Mouse (Mus musculus): ENCODE measurements around the gene Tab1. TPM values are rescaled to one million over a fixed set of nuclear protein-coding genes. Genes with fewer than 3 reads are reported as not detected.

Tab1 gene
- 31.5 and 33.5 TPM in 2 replicates for polyA plus RNA-seq (2015; fragmentation: Nextera tagmentation; extraction: Ambion mirVana)

GRCm38 (mm10) chr15:80132993-80133586 lies at the start of gene Tab1:
Gene Tab1 (plus strand): TSS chr15:80133127.
- ATAC-seq (ENCODE audit: low read depth): peak; percentile 97
- Histone ChIP-seq H3K27ac (ENCODE audit: low read length) (peak within 1 kb of the TSS; percentile 99), H3K4me3 (ENCODE audit: low read length) (peak within 1 kb of the TSS; percentile 66), H3K9me3 (ENCODE audit: control insufficient read depth, low read length) (no peaks in the 10 kb centered on the region), H3K4me2 (ENCODE audit: low read depth, low read length) (peak within 1 kb of the TSS; percentile 79), H3K27me3 (ENCODE audit: control insufficient read depth, insufficient read depth, low read depth, low read length) (no peaks in the 10 kb centered on the region), H3K4me1 (replicated peaks; ENCODE audit: control insufficient read depth, insufficient read depth, low read length) (peaks cover 13% of the 10 kb centered on the region), H3K9ac (ENCODE audit: low read length) (peak within 1 kb of the TSS; percentile 84), H3K36me3 (ENCODE audit: control insufficient read depth, insufficient read depth, low read length) (no peaks in the 10 kb centered on the region)
- WGBS: 0% methylated on average over 48 of the region's 59 CpGs

GRCm38 (mm10) chr15:80083276-80083731 lies 49.6 kb upstream of the Tab1 start:
- H3K4me3 ChIP-seq (ENCODE audit: low read length): peak overlapping the region; percentile 82
- peaks cover 20% of the 10 kb centered on the region for H3K4me1 ChIP-seq (replicated peaks; ENCODE audit: control insufficient read depth, insufficient read depth, low read length)
- H3K9me3 ChIP-seq (ENCODE audit: control insufficient read depth, low read length): no peaks in the 10 kb centered on the region
- ATAC-seq (ENCODE audit: low read depth): peak; percentile 97
- peak overlapping the region; percentile 92 for H3K9ac ChIP-seq (ENCODE audit: low read length)
- WGBS: under 1% methylated on average over 30 of the region's 30 CpGs
- H3K4me2 ChIP-seq (ENCODE audit: low read depth, low read length): peak overlapping the region; percentile 91
- peak overlapping the region; percentile 97 for H3K27ac ChIP-seq (ENCODE audit: low read length)
- no peaks in the 10 kb centered on the region for H3K27me3 ChIP-seq (ENCODE audit: control insufficient read depth, insufficient read depth, low read depth, low read length)
- H3K36me3 ChIP-seq (ENCODE audit: control insufficient read depth, insufficient read depth, low read length): peaks cover 33% of the 10 kb centered on the region

DNA sequence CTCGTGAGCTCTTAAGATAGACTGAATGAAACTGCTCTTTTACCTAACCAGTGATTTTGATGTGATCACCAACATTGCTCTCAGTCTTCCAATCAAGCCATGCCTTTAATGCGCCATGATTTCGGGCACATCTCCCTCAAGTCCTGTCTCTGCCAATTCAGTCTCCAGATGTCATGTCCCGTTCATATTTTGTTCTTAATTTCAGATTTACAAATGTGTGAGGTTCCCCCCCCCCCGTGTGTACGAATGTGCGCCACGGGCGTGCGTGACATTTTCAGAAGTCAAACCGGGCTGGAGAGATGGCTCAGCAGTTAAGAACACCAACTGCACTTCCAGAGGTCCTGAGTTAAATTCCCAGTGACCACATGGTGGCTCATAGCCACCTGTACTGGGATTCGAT lies 49.2 kb upstream of the Tab1 start:
- no peaks in the 10 kb centered on the region for H3K9me3 ChIP-seq (ENCODE audit: control insufficient read depth, low read length)
- peak; percentile 19; the same call in 1 of the 2 replicates for ATAC-seq (ENCODE audit: low read depth)

DNA sequence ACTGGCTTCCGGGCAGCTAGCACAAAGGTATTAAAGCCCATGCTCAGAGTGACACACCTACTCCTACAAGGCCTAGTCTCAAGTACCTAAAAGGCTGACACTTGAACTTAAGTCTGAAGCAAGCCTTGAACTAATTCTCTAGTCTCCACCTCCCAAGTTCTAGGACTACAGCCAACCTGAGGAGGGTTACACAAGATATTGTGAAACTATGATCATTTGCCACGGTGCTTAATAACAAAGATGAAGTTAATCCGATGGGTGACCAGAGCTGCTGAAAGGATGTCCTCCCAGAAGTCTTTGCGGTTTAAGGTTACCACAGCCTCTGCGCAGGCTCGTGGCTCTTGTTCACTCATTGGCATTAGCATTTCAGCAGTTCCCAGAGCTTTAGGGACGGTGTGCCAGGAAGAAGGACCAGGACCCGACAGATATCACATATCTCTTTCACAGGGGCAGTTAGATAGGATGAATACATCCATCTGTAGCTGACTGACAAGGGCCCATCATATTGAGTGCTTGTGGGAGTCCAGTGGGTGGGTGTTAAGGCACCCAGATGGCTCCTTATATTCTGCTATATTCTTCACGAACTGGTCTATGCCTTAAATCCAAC lies 45.4 kb upstream of the Tab1 start:
- H3K4me1 ChIP-seq (replicated peaks; ENCODE audit: control insufficient read depth, insufficient read depth, low read length): no peaks in the 10 kb centered on the region; the same call in 1 of the 2 replicates
- no peaks in the 10 kb centered on the region for H3K36me3 ChIP-seq (ENCODE audit: control insufficient read depth, insufficient read depth, low read length)
- no peak overlapping the region for H3K9ac ChIP-seq (ENCODE audit: low read length)
- H3K27me3 ChIP-seq (ENCODE audit: control insufficient read depth, insufficient read depth, low read depth, low read length): peaks cover 29% of the 10 kb centered on the region
- 80% methylated on average over 9 of the region's 9 CpGs for WGBS
- H3K4me2 ChIP-seq (ENCODE audit: low read depth, low read length): no peak overlapping the region
- no peak for ATAC-seq (ENCODE audit: low read depth)
- no peak overlapping the region for H3K27ac ChIP-seq (ENCODE audit: low read length)
- H3K4me3 ChIP-seq (ENCODE audit: low read length): no peak overlapping the region
- H3K9me3 ChIP-seq (ENCODE audit: control insufficient read depth, low read length): no peaks in the 10 kb centered on the region

More for the DNA sequence above, 49.2 kb upstream of the Tab1 start:
- Histone ChIP-seq H3K4me3 (ENCODE audit: low read length) (peak overlapping the region; percentile 65), H3K27me3 (ENCODE audit: control insufficient read depth, insufficient read depth, low read depth, low read length) (no peaks in the 10 kb centered on the region), H3K9ac (ENCODE audit: low read length) (peak overlapping the region; percentile 70), H3K27ac (ENCODE audit: low read length) (peak overlapping the region; percentile 97), H3K4me1 (replicated peaks; ENCODE audit: control insufficient read depth, insufficient read depth, low read length) (peaks cover 20% of the 10 kb centered on the region), H3K36me3 (ENCODE audit: control insufficient read depth, insufficient read depth, low read length) (peaks cover 29% of the 10 kb centered on the region), H3K4me2 (ENCODE audit: low read depth, low read length) (peak overlapping the region; percentile 88)
- WGBS: 1% methylated on average over 12 of the region's 12 CpGs

GRCm38 (mm10) chr15:80088637-80089036 lies 44.3 kb upstream of the Tab1 start:
- Histone ChIP-seq H3K9ac (ENCODE audit: low read length) (no peak overlapping the region), H3K27ac (ENCODE audit: low read length) (no peak overlapping the region), H3K4me1 (replicated peaks; ENCODE audit: control insufficient read depth, insufficient read depth, low read length) (no peaks in the 10 kb centered on the region), H3K4me3 (ENCODE audit: low read length) (no peak overlapping the region), H3K27me3 (ENCODE audit: control insufficient read depth, insufficient read depth, low read depth, low read length) (peaks cover 34% of the 10 kb centered on the region), H3K36me3 (ENCODE audit: control insufficient read depth, insufficient read depth, low read length) (no peaks in the 10 kb centered on the region), H3K4me2 (ENCODE audit: low read depth, low read length) (no peak overlapping the region), H3K9me3 (ENCODE audit: control insufficient read depth, low read length) (no peaks in the 10 kb centered on the region)
- ATAC-seq (ENCODE audit: low read depth): peak; percentile 59; the same call in 1 of the 2 replicates
- WGBS: 25% methylated on average over 4 of the region's 4 CpGs

GRCm38 (mm10) chr15:80090155-80090554 lies 42.8 kb upstream of the Tab1 start:
- 65% methylated on average over 11 of the region's 11 CpGs for WGBS
- Histone ChIP-seq H3K27me3 (ENCODE audit: control insufficient read depth, insufficient read depth, low read depth, low read length) (peaks cover 34% of the 10 kb centered on the region), H3K36me3 (ENCODE audit: control insufficient read depth, insufficient read depth, low read length) (no peaks in the 10 kb centered on the region), H3K4me1 (replicated peaks; ENCODE audit: control insufficient read depth, insufficient read depth, low read length) (no peaks in the 10 kb centered on the region), H3K4me3 (ENCODE audit: low read length) (no peak overlapping the region), H3K9ac (ENCODE audit: low read length) (no peak overlapping the region), H3K4me2 (ENCODE audit: low read depth, low read length) (no peak overlapping the region), H3K9me3 (ENCODE audit: control insufficient read depth, low read length) (no peaks in the 10 kb centered on the region), H3K27ac (ENCODE audit: low read length) (no peak overlapping the region)
- ATAC-seq (ENCODE audit: low read depth): no peak

GRCm38 (mm10) chr15:80090741-80091120 lies 42.2 kb upstream of the Tab1 start:
- no peak overlapping the region for H3K27ac ChIP-seq (ENCODE audit: low read length)
- peak overlapping the region; percentile 80 for H3K4me2 ChIP-seq (ENCODE audit: low read depth, low read length)
- ATAC-seq (ENCODE audit: low read depth): peak; percentile 22; the same call in 1 of the 2 replicates
- 0 out of 2 replicates have a peak, but pooled peaks cover 3% of the 10 kb centered on the region for H3K4me1 ChIP-seq (replicated peaks; ENCODE audit: control insufficient read depth, insufficient read depth, low read length)
- peaks cover 34% of the 10 kb centered on the region for H3K27me3 ChIP-seq (ENCODE audit: control insufficient read depth, insufficient read depth, low read depth, low read length)
- no peaks in the 10 kb centered on the region for H3K9me3 ChIP-seq (ENCODE audit: control insufficient read depth, low read length)
- H3K36me3 ChIP-seq (ENCODE audit: control insufficient read depth, insufficient read depth, low read length): no peaks in the 10 kb centered on the region
- under 1% methylated on average over 17 of the region's 17 CpGs for WGBS
- H3K4me3 ChIP-seq (ENCODE audit: low read length): peak overlapping the region; percentile 64
- peak overlapping the region; percentile 69 for H3K9ac ChIP-seq (ENCODE audit: low read length)

DNA sequence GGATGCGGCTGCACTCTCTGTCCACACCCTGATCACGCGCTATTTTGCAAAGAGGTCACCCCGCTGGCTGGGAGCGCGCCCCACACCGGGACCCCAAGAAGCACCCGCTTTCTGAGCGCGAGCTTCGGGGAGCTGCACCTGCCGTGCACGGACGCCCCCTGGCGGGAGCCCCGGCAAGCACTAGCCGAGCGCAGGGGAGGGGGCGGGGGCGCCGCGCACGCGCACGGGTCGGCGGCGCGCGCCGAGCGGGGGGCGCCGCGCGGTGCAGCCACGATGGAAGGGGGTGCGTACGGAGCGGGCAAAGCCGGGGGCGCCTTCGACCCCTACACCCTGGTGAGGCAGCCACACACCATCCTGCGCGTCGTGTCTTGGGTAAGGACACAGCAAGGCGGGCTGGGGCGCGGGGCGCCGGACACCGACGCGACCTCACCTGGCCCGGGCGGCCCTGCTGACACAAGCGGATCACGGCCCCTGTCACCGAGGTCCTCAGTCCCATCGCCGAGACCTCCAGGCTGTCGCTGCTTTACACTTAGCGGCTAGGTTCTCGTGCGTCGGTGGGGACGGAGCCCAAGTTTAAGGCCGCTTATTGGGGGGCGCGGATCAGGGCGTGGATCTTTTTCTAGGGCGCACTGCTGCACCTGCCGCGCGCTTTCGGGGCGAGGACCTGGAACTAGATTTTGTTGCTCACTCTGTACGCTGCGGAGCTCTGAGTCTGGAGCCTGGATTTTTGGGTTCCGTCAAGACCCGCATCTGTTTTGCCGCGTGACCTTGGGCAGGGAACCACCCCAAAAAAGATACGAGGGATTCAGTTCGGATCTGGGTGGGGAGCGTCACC lies 41.6 kb upstream of the Tab1 start, which contains the start of the genes Syngr1 and Rpl3:
Gene Syngr1 (plus strand): TSS at position 214 of the 835 bp plus-strand sequence.
Gene Rpl3 (minus strand): TSS at position 748 of the 835 bp plus-strand sequence.
- 2% methylated on average over 83 of the region's 86 CpGs for WGBS
- H3K27me3 ChIP-seq (ENCODE audit: control insufficient read depth, insufficient read depth, low read depth, low read length): peaks cover 34% of the 10 kb centered on the region
- H3K4me1 ChIP-seq (replicated peaks; ENCODE audit: control insufficient read depth, insufficient read depth, low read length): 0 out of 2 replicates have a peak, but pooled peaks cover 3% of the 10 kb centered on the region
- H3K9me3 ChIP-seq (ENCODE audit: control insufficient read depth, low read length): no peaks in the 10 kb centered on the region
- peak within 1 kb of the TSS; percentile 64 for H3K4me3 ChIP-seq (ENCODE audit: low read length)
- peak; percentile 61 for ATAC-seq (ENCODE audit: low read depth)
- peak within 1 kb of the TSS; percentile 69 for H3K9ac ChIP-seq (ENCODE audit: low read length)
- peak within 1 kb of the TSS; percentile 80 for H3K4me2 ChIP-seq (ENCODE audit: low read depth, low read length)
- no peaks in the 10 kb centered on the region for H3K36me3 ChIP-seq (ENCODE audit: control insufficient read depth, insufficient read depth, low read length)
- no peak within 1 kb of the TSS for H3K27ac ChIP-seq (ENCODE audit: low read length)

Measured in lung, embryonic 16.5 days (tissue).